Mouse (Mus musculus) embryonic stem cell, embryonic (primary cell): ENCODE data around the gene Nup210.

ENCODE experiments used
- CTCF ChIA-PET, 4 experiments: fragments of 300-600 bp in 2 of 4; fragments of 350-600 bp in 2 of 4; sonication (Branson Sonifier 250); formaldehyde crosslinking; loops; one replicate each; lab custom pipeline; 2022; ENCODE audit warnings: inconsistent platforms in 2 of 4; lab: Charles Lee
- POLR2A ChIA-PET, 4 experiments: fragments of 300-600 bp in 2 of 4; fragments of 350-600 bp in 2 of 4; sonication (Branson Sonifier 250); formaldehyde crosslinking; loops; one replicate each; lab custom pipeline; 2022; ENCODE audit warnings: antibody characterized with exemption in 4 of 4, inconsistent platforms in 1 of 4; lab: Charles Lee

The Nup210 gene

DNA sequence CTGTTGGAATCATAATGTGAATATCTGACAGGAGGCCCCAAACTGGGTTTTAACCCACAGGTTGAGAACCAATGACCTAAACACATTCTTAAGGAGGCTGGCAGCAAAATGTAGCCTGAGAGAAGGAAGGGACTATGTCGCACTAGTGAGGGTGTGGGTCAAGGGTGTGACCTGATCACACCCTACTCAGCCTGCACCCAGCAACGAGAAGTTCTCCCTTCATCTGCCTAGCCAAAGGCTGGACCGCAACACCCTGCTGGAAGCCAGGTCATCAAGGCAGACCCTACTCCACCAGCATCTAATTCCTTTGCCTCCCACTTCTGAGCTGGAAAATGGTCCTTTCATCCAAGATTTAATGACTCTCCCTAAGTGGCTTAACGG lies 776 bp downstream of the Nup210 start:
- POLR2A ChIA-PET: interaction anchor here (1.0 to 6.7 kb wide), 17 partner anchors 10 to 379 kb away, joined by 3 to 78 read pairs (median 6); partner anchors contain the start of genes Iqsec1 (in 2 of the 4) and Hdac11 (in 1 of the 4)

DNA sequence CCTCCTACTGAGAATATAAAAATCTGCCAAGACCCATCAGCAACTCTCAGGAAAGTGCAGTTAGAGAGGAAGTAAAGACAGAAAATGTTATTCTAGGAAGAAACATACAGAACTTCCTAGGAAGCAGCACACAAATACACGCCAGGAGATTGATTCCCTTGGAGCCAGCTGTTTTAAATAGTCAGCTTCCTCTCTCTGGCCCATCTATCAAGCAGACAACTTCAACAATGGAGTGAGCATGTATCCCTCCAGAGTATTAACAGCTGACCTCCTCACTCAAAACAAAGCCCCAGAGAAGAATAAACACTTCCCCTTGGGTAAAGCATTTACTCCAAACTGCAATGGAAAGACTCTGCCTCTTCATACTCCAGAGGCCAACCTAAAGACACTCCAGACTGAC lies 1.5 kb downstream of the Nup210 start:
- ChIA-PET POLR2A (interaction anchor here in 3 of 4 experiments (0.6 to 6.7 kb wide), 20 partner anchors 9 to 554 kb away, joined by 3 to 78 read pairs (median 4); partner anchors contain the start of genes Hdac11 (in 2 of the 3) and Iqsec1 (in 2 of the 3)), CTCF (interaction anchor here in 3 of 4 experiments (0.8 to 2.6 kb wide), 5 partner anchors 10 to 30 kb away, joined by 3 to 11 read pairs (median 4); no protein-coding TSS in a partner anchor)

More for the DNA sequence above, 776 bp downstream of the Nup210 start:
- CTCF ChIA-PET: interaction anchor here in 3 of 4 experiments (0.6 to 2.6 kb wide), 5 partner anchors 10 to 378 kb away, joined by 3 to 11 read pairs (median 7); no protein-coding TSS in a partner anchor

- ChIA-PET CTCF (interaction anchor here in 3 of 4 experiments (0.8 to 2.6 kb wide), 5 partner anchors 9 to 30 kb away, joined by 3 to 11 read pairs (median 4); no protein-coding TSS in a partner anchor), POLR2A (interaction anchor here in 3 of 4 experiments (0.6 to 6.7 kb wide), 17 partner anchors 8 to 553 kb away, joined by 3 to 78 read pairs (median 6); partner anchors contain the start of genes Hdac11 (in 2 of the 3) and Iqsec1 (in 2 of the 3))
Observed at GRCm38 (mm10) chr6:91114716-91115115, 1.9 kb downstream of the Nup210 start.

GRCm38 (mm10) chr6:91111954-91112252 lies 4.7 kb downstream of the Nup210 start:
- ChIA-PET POLR2A (interaction anchor here (0.5 to 1.8 kb wide), 10 partner anchors 9 to 1923 kb away, joined by 3 to 10 read pairs (median 4); partner anchors contain the start of gene Iqsec1 (in 2 of the 4)), CTCF (interaction anchor here in 2 of 4 experiments (0.8 to 1.2 kb wide), 4 partner anchors 16 to 174 kb away, joined by 3 to 4 read pairs (median 3); no protein-coding TSS in a partner anchor)

- POLR2A ChIA-PET: interaction anchor here in 2 of 4 experiments (0.6 to 1.8 kb wide), 6 partner anchors 8 to 1923 kb away, joined by 3 to 10 read pairs (median 4); partner anchors contain the start of genes Hdac11 (in 1 of the 2) and Iqsec1 (in 1 of the 2)
- CTCF ChIA-PET: interaction anchor here in 2 of 4 experiments (0.8 to 1.4 kb wide), 6 partner anchors 17 to 374 kb away, joined by 3 to 4 read pairs (median 3); no protein-coding TSS in a partner anchor
Observed at GRCm38 (mm10) chr6:91111141-91111953, 5.3 kb downstream of the Nup210 start.

DNA sequence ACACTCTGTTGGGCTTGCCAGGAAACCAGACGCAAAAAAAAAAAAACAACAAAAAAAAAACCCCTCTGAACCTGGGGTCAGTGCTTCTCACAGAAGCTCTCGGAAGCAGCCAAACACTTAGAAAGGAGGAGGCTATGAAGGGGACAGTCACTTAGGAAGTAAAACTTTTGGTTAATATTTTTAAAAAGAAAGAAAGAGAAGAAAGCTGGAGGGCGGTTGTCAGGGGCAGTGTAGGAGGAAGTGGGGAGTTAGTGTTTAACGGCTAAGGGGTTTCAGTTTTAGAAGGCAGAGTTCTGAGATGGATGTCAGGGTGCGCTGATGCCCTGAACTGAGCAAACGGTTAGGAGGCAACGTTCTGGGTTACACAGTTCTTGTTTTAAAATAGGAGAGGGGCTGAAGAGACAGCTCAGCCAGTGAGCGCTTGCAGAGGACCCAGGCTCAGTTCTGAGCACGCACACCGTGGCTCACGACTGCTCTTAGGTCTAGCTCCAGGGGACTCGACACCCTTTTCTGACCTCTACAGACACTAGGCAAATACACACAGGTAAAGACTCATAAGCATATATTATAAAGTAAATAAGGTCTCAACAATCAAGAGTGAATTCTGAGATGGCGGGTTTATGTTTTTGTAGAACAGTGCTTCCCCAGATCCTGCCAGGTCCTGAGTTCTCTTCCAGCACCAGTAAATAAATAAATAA lies 6.2 kb downstream of the Nup210 start:
- ChIA-PET POLR2A (interaction anchor here in 2 of 4 experiments (0.5 to 2.3 kb wide), 7 partner anchors 15 to 502 kb away, joined by 3 to 9 read pairs (median 4); partner anchors contain the start of genes Hdac11 (in 1 of the 2) and Iqsec1 (in 1 of the 2)), CTCF (interaction anchor here in 2 of 4 experiments (0.7 to 1.4 kb wide), 2 partner anchors 373 to 466 kb away, joined by 3 to 8 read pairs; no protein-coding TSS in a partner anchor)

DNA sequence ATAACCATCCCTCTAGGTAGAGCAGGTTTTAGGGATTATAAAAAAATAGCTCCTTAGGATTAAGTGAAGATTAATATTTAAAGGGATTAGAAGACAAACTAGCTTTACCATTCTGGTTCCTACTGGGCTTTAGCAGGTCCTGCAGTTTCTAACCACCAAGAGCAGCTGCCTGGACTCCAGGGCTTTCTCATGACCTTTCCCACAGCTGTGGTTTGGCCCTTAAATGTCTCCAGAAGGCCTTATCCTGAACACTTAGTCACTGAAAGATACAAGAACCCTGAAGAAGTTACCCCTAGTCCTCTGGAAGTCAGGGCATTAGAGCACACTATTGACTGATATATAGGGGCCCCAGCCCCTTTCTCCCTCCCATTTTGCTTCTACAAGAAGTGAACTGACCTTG lies 7.1 kb downstream of the Nup210 start:
- POLR2A ChIA-PET: interaction anchor here in 2 of 4 experiments (1.0 to 2.3 kb wide), 3 partner anchors 12 to 379 kb away, joined by 3 to 5 read pairs (median 3); no protein-coding TSS in a partner anchor
- CTCF ChIA-PET: no interaction called here

- POLR2A ChIA-PET: interaction anchor here in 2 of 4 experiments (1.0 to 2.3 kb wide), 3 partner anchors 11 to 379 kb away, joined by 3 to 5 read pairs (median 3); no protein-coding TSS in a partner anchor
Observed at GRCm38 (mm10) chr6:91108917-91109450, 7.6 kb downstream of the Nup210 start.

DNA sequence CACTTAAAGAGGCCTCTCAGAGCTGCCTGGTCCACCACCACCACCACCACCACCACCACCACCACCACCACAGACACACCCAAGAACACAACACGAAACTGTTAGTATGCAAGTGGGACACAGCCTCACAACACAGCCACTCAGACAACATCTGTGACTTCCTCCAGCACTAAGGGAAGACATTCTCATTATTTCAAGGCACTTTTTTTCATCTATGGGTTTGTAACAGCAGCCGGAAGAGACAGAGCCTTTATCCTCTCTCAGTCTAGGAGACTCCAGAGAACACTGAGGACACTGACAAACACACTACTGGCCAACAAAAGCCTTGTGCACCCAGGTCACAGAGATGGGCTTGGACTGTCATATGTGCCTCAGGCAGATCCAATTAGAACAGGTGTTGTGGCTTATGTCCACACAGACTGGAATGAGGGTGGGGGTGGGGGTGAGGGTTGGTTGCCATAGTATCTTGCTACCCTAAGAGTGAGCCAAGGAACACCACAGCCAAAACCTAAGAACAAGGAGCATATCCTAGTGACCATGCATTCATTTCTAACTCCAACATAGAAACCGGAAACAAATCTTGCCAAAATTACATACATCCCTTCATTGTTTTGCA lies 8.2 kb downstream of the Nup210 start:
- ChIA-PET CTCF (no interaction called here), POLR2A (interaction anchor here in 2 of 4 experiments (1.4 to 2.3 kb wide), 2 partner anchors 13 to 378 kb away, joined by 3 to 5 read pairs; no protein-coding TSS in a partner anchor)

More at GRCm38 (mm10) chr6:91108917-91109450, 7.6 kb downstream of the Nup210 start:
- CTCF ChIA-PET: no interaction called here

GRCm38 (mm10) chr6:91105400-91106129 lies 11.1 kb downstream of the Nup210 start:
- ChIA-PET CTCF (interaction anchor here (0.5 to 2.1 kb wide), 13 partner anchors 9 to 499 kb away, joined by 3 to 11 read pairs (median 3); partner anchors contain the start of gene Nup210 (in 1 of the 4)), POLR2A (interaction anchor here in 3 of 4 experiments (0.6 to 6.3 kb wide), 14 partner anchors 9 to 174 kb away, joined by 3 to 78 read pairs (median 4); partner anchors contain the start of genes Nup210 (in 3 of the 3) and Hdac11 (in 1 of the 3))

GRCm38 (mm10) chr6:91104765-91105399 lies 11.7 kb downstream of the Nup210 start:
- POLR2A ChIA-PET: interaction anchor here in 3 of 4 experiments (0.6 to 6.3 kb wide), 12 partner anchors 10 to 174 kb away, joined by 3 to 78 read pairs (median 4); partner anchors contain the start of genes Nup210 (in 3 of the 3) and Hdac11 (in 1 of the 3)
- CTCF ChIA-PET: interaction anchor here (0.5 to 2.1 kb wide), 9 partner anchors 10 to 498 kb away, joined by 3 to 11 read pairs (median 4); partner anchors contain the start of gene Nup210 (in 1 of the 4)

DNA sequence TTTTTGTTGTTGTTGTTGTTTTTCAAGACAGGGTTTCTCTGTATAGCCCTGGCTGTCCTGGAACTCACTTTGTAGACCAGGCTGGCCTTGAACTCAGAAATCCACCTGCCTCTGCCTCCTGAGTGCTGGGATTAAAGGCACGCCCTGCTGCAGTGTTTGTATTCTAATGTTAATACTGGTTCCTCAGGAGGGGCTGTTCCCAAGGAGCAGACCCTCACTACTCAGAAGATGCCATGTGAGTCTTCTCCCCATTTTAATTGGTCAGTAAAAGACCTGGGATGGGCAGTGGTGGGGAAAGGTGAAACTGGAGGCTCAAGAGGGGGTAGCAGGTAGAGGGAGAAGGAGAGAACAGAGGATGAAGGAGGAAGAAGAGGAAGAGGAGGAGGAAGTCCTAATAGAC lies 13.2 kb downstream of the Nup210 start:
- ChIA-PET POLR2A (interaction anchor here (0.7 to 6.3 kb wide), 8 partner anchors 8 to 18 kb away, joined by 3 to 78 read pairs (median 10); partner anchors contain the start of gene Nup210 (in 3 of the 4)), CTCF (interaction anchor here in 2 of 4 experiments (0.5 to 2.1 kb wide), 5 partner anchors 12 to 344 kb away, joined by 3 to 6 read pairs (median 4); no protein-coding TSS in a partner anchor)

DNA sequence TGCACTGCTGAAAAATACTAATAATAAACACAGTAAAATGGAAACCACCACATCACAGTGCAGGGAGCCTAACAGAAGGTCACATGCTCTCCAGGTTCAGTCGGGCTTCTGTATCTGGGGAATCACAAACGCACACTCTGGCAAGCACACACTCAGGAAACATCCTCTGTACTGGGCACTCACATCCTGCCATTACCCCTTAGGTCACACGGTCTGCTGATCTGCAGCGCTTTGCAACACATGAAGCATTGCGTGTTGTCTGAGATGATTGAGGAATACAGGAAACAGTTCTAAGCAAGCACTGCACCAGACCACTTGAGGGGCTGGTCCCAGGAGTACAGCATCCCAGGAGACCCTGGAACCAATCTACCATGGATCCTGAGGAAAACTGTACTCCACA lies 16.0 kb downstream of the Nup210 start:
- ChIA-PET CTCF (interaction anchor here in 1 of 4 experiments (1.2 kb wide), 1 partner anchor 551 kb away, joined by 3 read pairs; no protein-coding TSS in a partner anchor), POLR2A (interaction anchor here in 2 of 4 experiments (0.6 to 1.0 kb wide), 3 partner anchors 15 to 21 kb away, joined by 3 to 5 read pairs (median 4); partner anchors contain the start of gene Nup210 (in 1 of the 2))

GRCm38 (mm10) chr6:91097879-91098278 lies 18.8 kb downstream of the Nup210 start:
- CTCF ChIA-PET: no interaction called here

DNA sequence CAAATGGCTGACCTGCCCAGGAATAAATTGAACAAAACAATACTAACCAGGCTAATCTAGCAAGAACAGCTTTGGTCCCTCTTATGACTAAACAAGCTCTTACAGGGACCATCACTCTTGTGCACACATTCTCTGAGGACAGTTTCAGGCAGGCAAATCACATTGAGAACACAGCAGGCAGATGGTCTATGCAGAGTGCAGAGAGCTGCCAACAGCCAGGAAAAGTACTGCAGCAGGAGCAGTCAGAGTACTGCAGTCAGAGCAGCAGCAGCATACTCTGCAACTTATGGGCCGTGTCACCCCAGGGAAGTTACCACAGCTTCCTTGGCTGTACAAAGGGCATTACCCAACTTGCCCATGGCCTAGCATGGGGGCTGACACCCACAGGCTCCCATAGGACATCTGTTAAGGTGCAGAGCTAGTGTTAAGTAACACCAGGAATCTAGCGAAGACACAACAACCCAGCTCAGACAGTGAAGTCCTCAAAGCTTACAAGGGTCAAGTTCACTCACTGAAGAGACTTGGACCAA lies 21.5 kb downstream of the Nup210 start:
- ChIA-PET CTCF (interaction anchor here in 1 of 4 experiments (1.3 kb wide), 1 partner anchor 10 kb away, joined by 4 read pairs; no protein-coding TSS in a partner anchor), POLR2A (interaction anchor here in 2 of 4 experiments (1.1 to 2.0 kb wide), 4 partner anchors 9 to 19 kb away, joined by 3 to 12 read pairs (median 7); no protein-coding TSS in a partner anchor)

More at GRCm38 (mm10) chr6:91097879-91098278, 18.8 kb downstream of the Nup210 start:
- POLR2A ChIA-PET: interaction anchor here in 2 of 4 experiments (0.7 to 1.7 kb wide), 2 partner anchors 12 to 18 kb away, joined by 3 to 12 read pairs; partner anchors contain the start of gene Nup210 (in 1 of the 2)
